Mouse (Mus musculus) cerebellum, adult 2 months (tissue): ENCODE data around the gene Stxbp5.

Source experiments
- CTCF ChIP-seq: fragments of 200-500 bp; IDR thresholded peaks from 2 replicates; pipeline ENCODE4 v1.5.1; 2011; ENCODE audit warnings: low read depth, mild to moderate bottlenecking, control low read depth, low read length, moderate library complexity, borderline replicate concordance; ENCODE audit not compliant: insufficient read depth
- POLR2A ChIP-seq: fragments of 200-500 bp; IDR thresholded peaks from 2 replicates; pipeline ENCODE4 v1.6.1; 2011; ENCODE audit warnings: low read length, control low read depth, borderline replicate concordance; ENCODE audit not compliant: insufficient read depth

DNA sequence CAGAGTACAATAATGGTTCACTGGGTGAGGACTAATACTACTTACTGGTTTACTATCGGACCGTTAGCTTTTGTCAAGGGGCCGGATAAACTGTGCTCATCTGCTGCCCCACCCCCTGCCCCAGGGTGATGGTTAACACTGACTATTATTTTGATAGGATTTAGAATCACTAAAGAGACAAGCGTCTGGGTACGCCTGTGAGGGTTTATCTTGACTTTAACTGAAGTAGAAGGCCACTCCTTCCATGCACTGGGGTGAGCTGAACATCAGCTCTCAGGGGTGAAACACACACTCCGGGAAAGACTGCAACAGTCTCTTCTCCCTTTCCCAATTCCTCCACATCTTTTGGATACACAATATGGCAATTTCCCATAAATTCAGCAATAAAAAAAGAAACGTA is 61.5 kb downstream of the Stxbp5 start:
- TF ChIP-seq CTCF (no peak), POLR2A (no peak)
